Mouse (Mus musculus) cerebellum, adult 11 months (tissue): ENCODE results near the gene Nfatc3.
"Not testable (repeated sequence)": the region's sequence is repeated elsewhere in the genome, so short reads cannot be mapped to it uniquely, and the experiment has no call there.

Experiments
- DNase-seq: peaks from one replicate; pipeline ENCODE4 v3.0.0; 2022

Gene Nfatc3

GRCm38 (mm10) chr8:106058731-106059612 is at the start of gene Nfatc3:
Nfatc3 (plus strand) TSS chr8:106058840.
- peak; percentile 91 for DNase-seq

DNA sequence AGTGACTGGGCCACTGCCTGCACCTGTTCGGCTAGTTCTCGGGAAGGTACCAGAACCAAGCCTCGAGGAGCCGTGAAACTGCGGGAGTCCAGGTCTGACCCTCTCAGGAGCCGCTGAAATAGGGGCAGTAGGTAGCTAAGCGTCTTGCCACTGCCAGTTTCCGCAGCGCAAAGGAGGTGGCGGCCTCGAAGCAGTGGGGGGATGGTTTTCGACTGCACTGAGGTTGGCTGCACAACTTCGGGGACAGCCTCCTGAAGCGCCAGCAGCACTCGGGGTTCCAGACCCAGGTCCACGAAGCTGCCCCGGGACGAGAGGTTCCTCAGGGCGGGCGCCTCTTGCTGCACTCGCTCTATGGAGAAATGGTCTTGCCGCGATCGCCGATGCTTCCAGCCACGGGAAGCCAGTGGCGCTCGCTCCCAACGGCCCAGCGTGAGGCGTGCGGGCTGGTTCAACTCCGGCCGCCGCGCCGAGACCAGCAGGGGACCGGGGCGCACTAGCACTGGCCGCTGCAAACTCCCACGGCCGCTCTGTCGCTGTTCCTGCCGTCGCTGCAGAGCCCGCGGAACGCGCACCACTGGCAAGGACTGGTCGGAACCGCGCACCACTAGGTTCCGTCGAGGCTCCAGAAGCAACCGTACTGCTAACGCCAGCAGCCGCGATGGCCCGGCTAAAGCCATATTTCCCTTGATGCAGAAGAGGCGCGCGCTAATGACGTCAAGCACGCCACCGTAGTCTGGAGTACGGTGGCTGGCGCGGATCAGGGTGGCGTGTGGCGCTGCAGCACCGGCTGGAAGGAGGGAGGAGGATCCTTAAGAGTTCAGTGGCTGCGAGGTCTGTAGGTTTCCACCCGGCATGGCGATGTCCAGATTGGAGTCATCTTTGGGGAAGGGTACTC is 47.6 kb upstream of the Nfatc3 start:
- DNase-seq = peak; percentile 89

- DNase-seq = no peak
Observed at GRCm38 (mm10) chr8:106011643-106011986, 47.0 kb upstream of the Nfatc3 start, which contains the start of gene Ddx28. Ddx28 (minus strand) TSS chr8:106011882.

DNA sequence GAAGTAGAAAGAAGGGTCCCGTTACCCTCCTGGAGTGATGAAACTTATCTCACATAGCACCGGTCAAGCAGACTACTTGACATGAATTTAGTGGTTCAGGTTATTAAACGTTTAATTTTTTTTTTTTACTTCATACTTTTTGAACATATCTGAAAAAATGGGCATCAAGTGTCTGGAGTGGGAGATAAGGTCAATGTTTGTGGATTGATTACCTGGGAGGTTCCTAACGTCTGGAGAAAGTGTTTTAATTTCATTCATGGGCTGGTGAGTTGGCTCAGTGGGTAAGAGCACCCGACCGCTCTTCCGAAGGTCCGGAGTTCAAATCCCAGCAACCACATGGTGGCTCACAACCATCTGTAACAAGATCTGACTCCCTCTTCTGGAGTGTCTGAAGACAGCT is 46.4 kb upstream of the Nfatc3 start:
- not testable (repeated sequence) for DNase-seq

- no peak for DNase-seq
Observed at GRCm38 (mm10) chr8:106016284-106016683, 42.4 kb upstream of the Nfatc3 start.

DNA sequence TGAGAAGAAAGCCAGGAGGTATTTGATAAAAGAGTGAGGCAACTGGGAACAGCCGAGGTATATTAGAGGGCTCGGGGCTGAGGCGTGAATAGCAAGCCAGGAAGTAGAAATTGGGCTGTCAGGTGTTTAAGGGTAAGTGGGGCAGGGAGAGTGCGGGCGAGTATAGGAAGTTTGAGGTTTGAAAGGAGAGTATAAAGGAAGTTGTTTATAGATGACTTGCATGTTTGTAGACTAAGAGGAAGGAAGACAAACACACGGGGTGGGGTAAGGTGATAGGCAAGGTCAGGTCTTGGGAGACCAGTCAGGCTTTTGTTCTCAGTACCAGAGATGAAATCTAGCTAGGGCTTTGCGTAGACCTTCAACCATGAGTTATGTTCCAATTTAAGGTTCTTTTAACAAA is 41.5 kb upstream of the Nfatc3 start:
- no peak for DNase-seq

- DNase-seq = no peak
Observed at GRCm38 (mm10) chr8:106018039-106018438, 40.6 kb upstream of the Nfatc3 start.

DNA sequence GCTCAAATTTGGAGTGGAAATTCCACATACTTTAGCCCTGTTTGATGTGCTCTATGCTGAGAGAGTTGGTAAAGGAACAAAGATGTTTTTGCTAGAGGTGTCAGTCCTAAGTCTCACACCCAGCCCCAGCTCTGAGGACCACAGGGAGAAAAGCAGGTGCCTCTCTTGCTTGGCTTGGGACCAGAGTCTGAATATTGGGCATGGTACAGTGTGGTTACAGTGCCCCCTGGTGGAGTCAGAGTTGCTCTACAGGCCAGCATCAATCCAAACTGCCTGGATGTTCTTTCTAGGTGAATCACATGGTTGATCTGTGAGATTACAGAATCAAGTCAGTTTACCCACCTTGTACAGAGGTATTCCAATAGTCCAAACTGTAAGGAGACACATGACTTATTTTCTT is 36.2 kb upstream of the Nfatc3 start:
- DNase-seq = peak; percentile 82

GRCm38 (mm10) chr8:106038721-106039120 is 19.9 kb upstream of the Nfatc3 start:
- DNase-seq = no peak

DNA sequence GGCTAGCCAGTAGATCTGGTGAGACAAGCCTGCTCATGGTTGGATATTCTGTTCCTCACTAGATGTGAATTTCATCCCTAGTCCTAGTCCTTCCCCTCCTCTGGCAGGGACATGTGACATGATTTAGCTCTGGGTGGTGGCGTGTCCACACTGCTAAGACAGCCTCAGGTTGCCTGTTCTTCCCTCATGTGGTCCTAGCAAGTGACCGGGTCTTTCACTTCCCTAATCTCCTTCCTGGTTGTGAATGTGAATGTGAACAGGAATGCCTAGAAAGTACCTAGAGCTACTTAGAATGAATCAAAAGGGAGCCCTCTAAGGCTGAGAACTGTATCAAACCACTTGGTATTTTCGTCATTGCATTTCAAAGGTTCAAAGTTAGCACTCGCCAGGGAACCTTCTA is 19.0 kb upstream of the Nfatc3 start:
- no peak for DNase-seq

DNA sequence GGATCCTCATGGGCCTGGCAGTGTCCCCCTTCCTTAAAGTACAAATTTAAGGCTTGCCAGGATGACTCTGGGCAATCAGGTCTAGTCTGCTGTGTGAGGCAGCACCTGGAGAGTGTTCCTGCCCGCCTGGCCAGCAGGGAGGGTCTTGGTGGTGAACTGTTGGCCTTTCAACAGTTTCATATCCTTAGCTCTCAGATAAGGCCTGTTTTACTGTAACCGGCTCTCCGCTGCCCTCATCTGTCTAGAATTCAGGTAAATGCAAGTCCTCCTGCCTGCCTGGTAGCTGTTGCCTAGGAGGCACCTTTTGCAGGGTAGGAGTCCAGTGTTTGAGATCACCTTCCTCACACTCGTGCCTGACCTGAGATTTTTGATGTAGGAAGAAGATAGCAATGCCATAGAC is 18.4 kb upstream of the Nfatc3 start:
- DNase-seq = no peak

DNA sequence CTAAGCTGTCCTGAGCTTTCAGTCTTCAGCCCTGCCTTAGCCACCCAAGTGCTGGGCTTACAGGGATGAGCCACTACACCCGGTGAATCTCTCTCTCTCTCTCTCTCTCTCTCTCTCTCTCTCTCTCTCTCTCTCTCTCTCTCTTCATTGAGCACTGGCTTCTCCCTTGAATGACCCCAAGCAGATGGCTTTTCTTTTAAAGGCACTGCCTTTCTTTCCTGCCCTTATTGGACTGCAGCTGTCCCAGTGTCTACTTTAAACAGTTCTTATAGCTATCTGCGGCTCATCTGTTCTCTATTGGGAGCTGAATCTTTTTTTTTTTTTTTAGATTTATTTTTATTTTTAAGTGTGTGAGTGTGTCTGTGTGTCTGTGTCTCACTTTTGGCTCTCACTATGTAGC is 15.6 kb upstream of the Nfatc3 start:
- no peak for DNase-seq

- no peak for DNase-seq
Observed at GRCm38 (mm10) chr8:106044151-106044550, 14.5 kb upstream of the Nfatc3 start.

DNA sequence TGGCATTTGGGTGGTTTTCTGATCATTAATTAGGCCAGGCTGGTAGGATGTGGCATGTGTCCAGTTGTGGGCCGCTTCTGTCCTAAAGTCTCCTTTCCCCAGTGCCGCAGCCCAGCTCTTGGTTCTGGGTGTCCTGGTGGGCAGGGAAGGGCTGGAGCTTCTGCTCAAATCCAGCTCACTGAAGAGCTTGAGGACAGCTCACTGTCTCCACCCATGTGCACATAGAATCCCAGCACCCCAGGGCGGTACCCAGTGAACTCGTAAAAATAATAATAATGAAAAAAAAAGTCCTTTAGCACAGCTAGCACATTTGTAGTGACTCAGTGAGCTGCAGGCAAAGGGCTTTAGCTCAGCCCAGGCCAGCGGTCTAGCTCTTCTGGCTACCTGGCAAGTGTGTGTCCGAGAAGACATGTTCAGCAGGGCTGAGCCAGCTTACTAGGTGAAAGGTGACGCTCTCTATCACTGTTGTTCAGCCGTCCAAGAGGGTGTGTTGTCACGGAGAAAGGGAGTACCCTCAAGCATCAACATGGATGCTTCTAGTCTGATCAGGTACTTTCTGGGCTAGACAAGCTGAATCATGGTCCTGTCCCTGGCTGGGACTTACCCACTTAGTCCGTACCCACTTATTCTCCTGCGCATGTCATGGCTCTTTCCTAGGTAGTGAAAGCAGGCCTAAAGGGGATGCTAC is 11.6 kb upstream of the Nfatc3 start:
- no peak for DNase-seq

DNA sequence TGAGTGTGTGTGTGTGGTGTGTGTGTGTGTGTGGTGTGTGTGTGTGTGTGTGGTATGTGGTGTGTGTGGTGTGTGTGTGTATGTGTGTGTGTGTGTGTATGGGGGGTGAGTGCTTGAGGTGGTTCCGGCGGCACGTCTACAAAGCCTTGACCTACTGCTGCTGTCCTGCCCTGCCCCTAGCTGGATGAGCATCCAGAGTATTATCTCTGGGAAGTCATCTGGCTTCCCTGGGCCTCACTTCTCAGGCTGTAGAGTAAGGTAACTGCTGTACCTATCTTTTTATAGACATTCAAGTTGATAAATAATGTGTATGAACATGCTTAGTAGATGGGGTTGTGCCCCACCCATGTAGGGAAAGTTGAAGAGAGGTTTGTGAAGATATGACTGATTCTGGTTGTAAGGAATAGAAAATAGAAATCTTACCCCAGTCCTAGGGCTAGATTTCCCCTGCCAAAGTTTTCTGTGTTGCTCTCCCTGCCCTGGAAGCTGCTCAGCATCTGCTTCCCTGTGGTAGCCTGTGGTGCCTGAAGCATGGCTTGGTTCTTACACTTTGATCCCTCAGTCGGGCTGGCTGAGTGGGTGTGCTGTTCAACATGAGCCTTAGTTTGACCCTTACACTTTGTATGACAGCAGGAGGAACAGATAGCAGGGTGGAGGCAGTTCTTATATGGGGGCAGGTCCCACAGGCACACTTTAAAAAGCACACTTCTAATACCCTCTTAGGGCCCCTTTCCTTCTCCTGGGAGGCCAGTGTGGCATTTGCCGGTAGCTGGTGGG is 10.6 kb upstream of the Nfatc3 start:
- DNase-seq = no peak

GRCm38 (mm10) chr8:106049840-106050239 is 8.8 kb upstream of the Nfatc3 start:
- no peak for DNase-seq

GRCm38 (mm10) chr8:106051068-106051467 is 7.6 kb upstream of the Nfatc3 start:
- no peak for DNase-seq

- no peak for DNase-seq
Observed at GRCm38 (mm10) chr8:106052510-106053089, 6.0 kb upstream of the Nfatc3 start.

GRCm38 (mm10) chr8:106054190-106054811 is 4.3 kb upstream of the Nfatc3 start:
- no peak for DNase-seq

DNA sequence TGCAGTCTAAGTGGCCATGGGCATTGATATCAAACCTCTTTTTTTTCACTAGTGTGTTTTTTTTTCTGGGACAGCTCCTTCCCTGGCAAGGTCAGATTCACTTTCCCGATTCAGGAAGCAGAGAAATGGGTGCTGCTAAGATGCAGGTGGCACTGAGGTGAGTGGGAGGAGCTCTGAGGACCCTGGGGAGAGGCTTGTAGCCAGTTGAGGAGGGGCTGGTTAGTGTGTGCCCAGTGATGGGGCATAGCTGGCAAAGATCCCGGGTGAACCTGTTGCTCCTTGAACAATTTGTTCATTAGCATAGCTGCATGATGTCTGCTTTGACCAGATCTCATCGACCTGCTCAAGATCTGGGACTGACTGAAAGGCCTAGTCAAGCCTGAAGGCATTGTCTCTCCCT is 3.6 kb upstream of the Nfatc3 start:
- DNase-seq = no peak

GRCm38 (mm10) chr8:106056455-106056982 is 2.1 kb upstream of the Nfatc3 start:
- DNase-seq = no peak
